1 mouse cellular context compared by ENCODE assay signal in genomic region chr12:16023273-16023672, GRCm38 (mm10).
A peak's percentile ranks its signal among the peaks of the same experiment; 100 is the strongest.
TF ChIP-seq lines count a peak whose summit lies in the region.

No protein-coding gene starts in this region.

TF ChIP-seq in MEL, 35 proteins besides CTCF, POLR2A, EP300 and RAD21 (continued from another document):
- TF ChIP-seq MYC (IDR thresholded peaks at IDR 0.05; ENCODE audit: low read depth, low read length) (peak; percentile 73; the same call in 1 of the 2 replicates), CHD1 (IDR thresholded peaks at IDR 0.05; ENCODE audit: low read depth, low read length) (0 out of 2 replicates have a peak, but pooled peaks have one; percentile 62), MAFK (IDR thresholded peaks at IDR 0.05; ENCODE audit: borderline replicate concordance, low read depth, low read length) (0 out of 2 replicates have a peak, but pooled peaks have one; percentile 63), MAX (IDR thresholded peaks at IDR 0.05; ENCODE audit: low read length) (peak; percentile 52; the same call in 1 of the 2 replicates), MYB (IDR thresholded peaks at IDR 0.05; ENCODE audit: low read depth, low read length) (peak; percentile 95), NELFE (IDR thresholded peaks at IDR 0.05; ENCODE audit: low read depth, low read length) (no peak), CHD2 (IDR thresholded peaks at IDR 0.05; ENCODE audit: low read length) (0 out of 2 replicates have a peak, but pooled peaks have one; percentile 37), ZKSCAN1 (IDR thresholded peaks at IDR 0.05; ENCODE audit: low read depth, low read length) (no peak), NRF1 (IDR thresholded peaks at IDR 0.05; ENCODE audit: insufficient read depth, low read depth, low read length, poor library complexity, severe bottlenecking) (no peak), MAZ (IDR thresholded peaks at IDR 0.05; ENCODE audit: low read depth, low read length) (no peak), POLR2AphosphoS5 (IDR thresholded peaks at IDR 0.05; ENCODE audit: borderline replicate concordance, low read depth, low read length) (no peak), JUND (IDR thresholded peaks at IDR 0.05; ENCODE audit: low read depth, low read length) (no peak), RCOR1 (IDR thresholded peaks at IDR 0.05; ENCODE audit: low read depth, low read length) (peak; percentile 77), ELF1 (IDR thresholded peaks at IDR 0.05; ENCODE audit: low read depth, low read length) (no peak), ZMIZ1 (IDR thresholded peaks at IDR 0.05; ENCODE audit: low read depth, low read length) (no peak), UBTF (IDR thresholded peaks at IDR 0.05; ENCODE audit: borderline replicate concordance, insufficient read depth, low read depth, low read length) (no peak), ZNF384 (IDR thresholded peaks at IDR 0.05; ENCODE audit: low read depth, low read length) (no peak), USF1 (IDR thresholded peaks at IDR 0.05; ENCODE audit: low read depth, low read length) (no peak)
